Mouse (Mus musculus) bone marrow, adult 2 months (tissue): ENCODE results near the gene Sprr4. TPM values are rescaled to one million over a fixed set of nuclear protein-coding genes. Genes with fewer than 3 reads are reported as not detected.
"Not testable (repeated sequence)": the region's sequence is repeated elsewhere in the genome, so short reads cannot be mapped to it uniquely, and the experiment has no call there.

Source experiments
- H3K27ac ChIP-seq: fragments of 200-500 bp; 2 replicates; pipeline ENCODE4 v1.5.1; 2012; ENCODE audit warnings: low read depth, mild to moderate bottlenecking, control low read depth, inconsistent platforms, low read length; ENCODE audit not compliant: control insufficient read depth, poor library complexity, insufficient read depth
- H3K4me1 ChIP-seq: fragments of 200-500 bp; 2 replicates; pipeline ENCODE4 v1.6.1; 2011; ENCODE audit warnings: low read length; ENCODE audit not compliant: control insufficient read depth, insufficient read depth
- H3K4me3 ChIP-seq: fragments of 200-500 bp; replicated peaks from 2 replicates; pipeline ENCODE3; 2011; ENCODE audit warnings: mild to moderate bottlenecking, low read depth, low read length, control low read depth; ENCODE audit not compliant: control insufficient read depth
- CTCF ChIP-seq: fragments of 200-500 bp; IDR thresholded peaks from 2 replicates; pipeline ENCODE4 v1.5.1; 2011; ENCODE audit warnings: low read length, control low read depth; ENCODE audit not compliant: control insufficient read depth, insufficient read depth
- POLR2A ChIP-seq: fragments of 200-500 bp; IDR thresholded peaks from 2 replicates; pipeline ENCODE4 v1.6.1; 2011; ENCODE audit warnings: low read depth, mild to moderate bottlenecking, control low read depth, low read length, borderline replicate concordance; ENCODE audit not compliant: control insufficient read depth
- WGBS: fragments of 180-500 bp; shearing (Covaris S2); methylation state at CpG from one replicate; pipeline ENCODE4 v1.1.7; 2018; 5-methylcytosine and 5-hydroxymethylcytosine counted together
- polyA plus RNA-seq: library from polyadenylated mRNA; stranded (reverse); fragments of >200 nt; gene quantifications from 2 replicates; pipeline ENCODE4 v1.2.4, GENCODE M21; 2011; ENCODE audit warnings: low replicate concordance; ENCODE audit not compliant: missing spikeins, insufficient read depth, insufficient read length

The Sprr4 gene
- not detected in 2 replicates for polyA plus RNA-seq

DNA sequence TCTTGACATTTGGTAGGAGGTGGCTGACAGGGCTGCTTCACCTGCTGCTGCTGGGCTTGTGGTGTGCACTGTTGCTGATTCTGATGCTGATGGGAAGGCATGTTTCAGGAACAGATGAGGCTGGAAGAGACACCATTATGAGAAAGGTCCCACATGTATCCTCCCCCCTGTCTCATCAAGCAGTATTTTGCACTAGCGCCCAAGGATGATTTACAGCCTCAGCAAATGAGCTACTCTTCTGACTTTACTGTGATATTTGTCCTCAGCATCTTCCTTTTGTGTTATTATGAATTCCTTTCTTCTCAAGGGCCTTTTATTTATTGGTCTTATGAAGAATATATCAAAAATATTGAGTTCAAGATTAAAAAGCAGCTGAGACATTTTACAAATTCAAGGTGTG lies at the start of gene Sprr4:
Gene Sprr4 (minus strand): TSS at position 101 of the 400 bp plus-strand sequence.
- Histone ChIP-seq H3K4me3 (no peak within 1 kb of the TSS), H3K4me1 (no peaks in the 10 kb centered on the region), H3K27ac (no peak within 1 kb of the TSS)
- 89% methylated on average over 1 of the region's 1 CpGs for WGBS
- TF ChIP-seq CTCF (no peak), POLR2A (no peak)

DNA sequence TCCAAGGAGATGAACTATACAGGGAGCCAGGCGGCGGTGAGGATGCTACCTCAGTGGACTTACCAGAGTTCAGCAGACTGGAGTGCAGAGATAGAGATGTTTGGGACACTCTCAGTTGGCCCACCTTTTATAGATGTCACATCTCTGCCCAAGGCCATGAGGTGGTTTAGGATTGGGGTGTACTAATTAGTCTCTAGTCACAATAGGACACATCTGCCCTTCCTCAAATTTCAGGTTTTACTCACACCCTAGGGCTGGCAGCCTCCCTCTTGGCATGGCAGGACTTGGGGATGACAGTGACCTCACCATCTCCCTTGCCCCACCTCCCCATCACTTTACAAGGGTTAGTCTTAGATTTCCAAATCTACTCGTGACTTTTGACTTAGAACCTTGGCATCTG lies 34.1 kb upstream of the Sprr4 start, which contains the start of gene 2310046K23Rik:
Gene 2310046K23Rik (minus strand): TSS at position 101 of the 400 bp plus-strand sequence.
- H3K4me3 ChIP-seq = no peak within 1 kb of the TSS
- no peak within 1 kb of the TSS for H3K27ac ChIP-seq
- 78% methylated on average over 3 of the region's 3 CpGs for WGBS
- TF ChIP-seq CTCF (no peak), POLR2A (no peak)
- H3K4me1 ChIP-seq = no peaks in the 10 kb centered on the region

DNA sequence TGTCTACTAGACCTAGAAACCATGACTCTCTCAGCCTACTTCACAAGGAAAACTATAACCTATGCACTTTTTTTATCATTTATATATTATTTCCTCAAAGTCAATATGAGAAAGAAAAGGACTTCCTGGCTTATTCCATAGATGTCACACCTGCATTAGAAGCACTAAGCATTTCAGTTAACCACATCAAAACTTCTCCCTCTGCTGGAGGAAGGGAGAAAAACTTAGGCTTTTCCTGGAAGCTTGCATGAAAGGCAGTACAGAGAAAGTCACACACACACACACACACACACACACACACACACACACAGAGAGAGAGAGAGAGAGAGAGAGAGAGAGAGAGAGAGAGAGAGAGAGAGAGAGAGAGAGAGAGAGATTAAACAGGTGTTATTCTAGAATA lies 12.0 kb upstream of the Sprr4 start:
- Histone ChIP-seq H3K4me1 (no peaks in the 10 kb centered on the region), H3K27ac (no peak overlapping the region), H3K4me3 (no peak overlapping the region)
- no peak for TF ChIP-seq CTCF
- TF ChIP-seq POLR2A = no peak

DNA sequence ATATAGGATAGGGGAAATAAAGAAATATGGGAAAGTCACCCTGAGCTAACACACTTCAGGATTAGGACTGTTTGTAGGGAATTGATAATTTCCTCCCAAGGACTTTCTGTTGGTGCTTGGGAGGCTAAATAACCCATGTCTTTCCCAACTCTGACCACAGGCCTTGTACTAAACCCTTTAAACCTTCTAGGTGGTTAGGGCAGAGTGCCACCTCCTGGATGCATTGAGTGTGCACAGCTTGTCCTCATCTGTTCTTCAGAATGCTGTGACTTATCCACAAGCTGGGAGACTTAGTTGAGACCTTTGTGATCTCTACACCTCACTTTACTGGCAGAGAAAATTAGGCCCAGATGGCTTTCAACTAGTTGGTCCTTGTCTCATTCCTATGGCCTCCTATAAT lies 10.5 kb upstream of the Sprr4 start:
- Histone ChIP-seq H3K27ac (no peak overlapping the region), H3K4me1 (no peaks in the 10 kb centered on the region), H3K4me3 (no peak overlapping the region)
- TF ChIP-seq POLR2A (no peak), CTCF (no peak)

DNA sequence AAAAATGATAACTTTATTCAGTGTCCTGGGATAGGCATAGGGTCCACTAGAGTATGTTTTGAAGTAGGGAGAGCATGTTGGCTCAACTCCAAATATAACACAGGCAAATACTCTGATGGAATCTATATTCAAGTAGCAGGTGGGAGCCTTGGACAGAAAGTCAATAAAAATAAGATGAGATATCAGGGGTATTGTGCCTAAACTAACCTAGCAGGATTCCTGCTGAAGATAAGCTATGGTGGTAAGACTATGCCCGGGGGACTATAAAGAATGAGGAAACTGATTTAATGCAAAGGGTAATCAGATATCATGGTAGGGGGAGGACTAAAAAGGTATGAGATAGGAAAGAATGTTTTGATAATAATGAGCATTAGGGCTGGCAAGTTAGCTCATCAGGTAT lies 7.9 kb upstream of the Sprr4 start:
- WGBS = 88% methylated on average over 1 of the region's 1 CpGs
- Histone ChIP-seq H3K4me1 (no peaks in the 10 kb centered on the region), H3K27ac (no peak overlapping the region), H3K4me3 (no peak overlapping the region)
- TF ChIP-seq POLR2A = no peak
- TF ChIP-seq CTCF = no peak

DNA sequence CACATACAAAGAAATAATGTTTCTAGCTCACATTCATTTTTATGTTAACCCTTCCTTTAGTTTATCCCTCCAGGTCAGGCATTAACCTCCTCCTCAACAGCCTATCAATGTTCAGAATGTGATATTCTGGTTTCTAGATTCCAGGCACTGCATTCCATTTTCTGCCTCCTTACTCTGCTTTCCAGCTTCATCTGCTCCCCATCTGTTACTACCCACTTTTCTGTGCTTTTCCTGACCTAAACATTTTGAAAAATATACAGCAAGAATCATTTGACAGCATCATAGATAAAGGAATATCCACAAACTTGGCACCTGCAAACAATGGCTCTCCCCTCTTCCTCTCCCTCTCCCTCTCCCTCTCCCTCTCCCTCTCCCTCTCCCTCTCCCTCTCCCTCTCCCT lies 3.2 kb upstream of the Sprr4 start:
- Histone ChIP-seq H3K4me3 (no peak overlapping the region), H3K4me1 (no peaks in the 10 kb centered on the region), H3K27ac (no peak overlapping the region)
- no peak for TF ChIP-seq POLR2A
- TF ChIP-seq CTCF = no peak

DNA sequence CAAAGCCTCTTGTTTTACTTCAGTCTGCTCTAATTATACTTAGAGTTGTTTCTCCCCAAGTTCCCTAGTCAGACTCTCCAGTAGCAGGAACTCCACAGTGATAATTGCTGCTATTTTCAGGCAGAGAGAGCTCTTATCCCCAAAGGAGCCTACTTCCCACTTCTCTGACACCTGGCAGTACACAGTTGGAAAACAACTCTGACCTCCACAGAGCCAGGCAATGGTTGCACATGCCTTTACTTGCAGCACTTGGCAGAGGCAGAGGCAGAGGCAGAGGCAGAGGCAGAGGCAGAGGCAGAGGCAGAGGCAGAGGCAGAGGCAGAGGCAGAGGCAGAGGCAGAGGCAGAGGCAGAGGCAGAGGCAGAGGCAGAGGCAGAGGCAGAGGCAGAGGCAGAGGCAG lies 10.0 kb downstream of the Sprr4 start:
- not testable (repeated sequence) for H3K27ac ChIP-seq, H3K4me3 ChIP-seq, H3K4me1 ChIP-seq

DNA sequence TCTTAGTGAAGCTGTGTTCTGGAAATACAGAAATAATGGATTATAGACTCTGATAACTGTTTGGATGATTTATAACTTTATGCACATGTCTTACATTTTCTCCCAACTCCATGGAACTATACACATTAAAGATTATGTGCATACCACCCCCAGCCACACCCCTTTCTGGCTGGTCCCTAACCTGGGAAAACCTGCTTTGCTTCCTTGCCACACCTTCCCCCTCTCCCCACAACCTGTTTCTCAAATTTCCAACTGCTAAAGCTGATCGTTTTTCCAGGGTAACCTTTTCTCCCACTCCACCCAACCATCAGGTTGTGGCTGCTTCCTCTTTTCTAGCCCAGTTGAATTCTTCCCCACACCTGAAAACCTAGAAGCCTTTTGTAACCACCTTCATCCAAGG lies 14.0 kb downstream of the Sprr4 start:
- Histone ChIP-seq H3K27ac (no peak overlapping the region), H3K4me1 (no peaks in the 10 kb centered on the region), H3K4me3 (no peak overlapping the region)
- no peak for TF ChIP-seq CTCF
- no peak for TF ChIP-seq POLR2A
- 8% methylated on average over 1 of the region's 1 CpGs for WGBS

DNA sequence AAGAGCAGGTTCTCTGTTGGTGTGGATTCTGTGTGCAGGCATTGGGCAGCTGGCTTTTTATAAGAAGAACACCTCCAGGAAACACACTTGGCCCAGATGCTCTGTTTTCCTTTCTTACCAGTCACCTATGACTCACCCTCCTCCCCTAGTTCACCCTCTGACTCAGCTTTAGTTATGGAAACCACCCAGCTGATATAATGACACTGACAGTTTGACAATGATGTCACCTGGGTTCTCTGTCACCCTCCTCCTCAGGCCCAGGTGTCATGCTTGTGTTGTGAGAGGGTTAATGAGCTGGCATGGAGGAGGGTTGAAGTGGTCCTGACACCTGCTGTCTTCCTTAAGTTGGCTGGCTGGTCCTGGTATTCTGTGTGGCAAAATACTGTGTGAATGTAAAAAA lies 14.4 kb downstream of the Sprr4 start, which contains the start of gene Sprr1a:
Gene Sprr1a (minus strand): TSS at position 33 of the 400 bp plus-strand sequence.
- TF ChIP-seq CTCF = no peak
- no peak for TF ChIP-seq POLR2A
- Histone ChIP-seq H3K27ac (no peak within 1 kb of the TSS), H3K4me1 (no peaks in the 10 kb centered on the region), H3K4me3 (no peak within 1 kb of the TSS)

DNA sequence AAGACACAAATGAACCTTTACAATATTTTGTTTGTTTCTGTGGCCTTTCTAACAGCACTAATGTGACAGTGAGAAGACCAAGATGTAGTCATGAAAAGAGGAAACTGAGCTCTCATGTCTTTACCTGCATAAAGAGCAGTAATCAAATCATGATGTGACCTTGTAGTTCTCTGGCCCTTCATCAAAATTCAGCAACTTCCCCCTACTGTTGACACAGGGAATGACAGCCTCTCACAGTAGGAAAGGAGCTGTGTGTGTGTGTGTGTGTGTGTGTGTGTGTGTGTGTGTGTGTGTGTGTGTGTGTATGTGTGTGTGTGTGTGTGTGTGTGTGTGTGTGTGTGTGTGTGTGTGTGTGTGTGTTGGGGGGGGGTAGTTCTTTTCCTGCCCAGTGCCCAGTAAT lies 19.0 kb downstream of the Sprr4 start:
- not testable (repeated sequence) for H3K4me3 ChIP-seq, H3K27ac ChIP-seq

More for the DNA sequence above, 19.0 kb downstream of the Sprr4 start:
- H3K4me1 ChIP-seq = not testable (repeated sequence)
